Mouse (Mus musculus): Measurements from ENCODE around the gene Mbd3.
"Not testable (repeated sequence)": the region's sequence is repeated elsewhere in the genome, so short reads cannot be mapped to it uniquely, and the experiment has no call there.

The Mbd3 gene

DNA sequence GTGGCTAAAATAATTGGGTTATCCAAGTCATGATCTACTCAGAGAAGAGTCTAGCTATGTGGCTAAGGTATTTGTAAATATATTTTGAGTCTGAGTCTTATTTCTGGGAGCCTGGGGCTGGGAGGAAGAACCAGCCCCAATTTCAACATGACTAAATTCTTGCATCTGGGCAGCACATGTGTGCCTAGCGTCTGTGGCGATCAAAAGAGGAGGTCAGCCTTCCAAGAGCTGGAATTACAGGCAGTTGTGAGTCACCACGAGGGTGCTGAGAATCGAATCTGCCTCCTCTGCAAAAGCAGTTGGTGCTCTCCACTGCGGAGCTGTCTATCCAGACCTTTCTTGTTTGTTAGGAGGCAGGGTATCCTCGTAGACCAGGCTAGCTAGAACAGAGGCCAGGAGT is 33.6 kb downstream of the Mbd3 start:
- no peak for DNase-seq

DNA sequence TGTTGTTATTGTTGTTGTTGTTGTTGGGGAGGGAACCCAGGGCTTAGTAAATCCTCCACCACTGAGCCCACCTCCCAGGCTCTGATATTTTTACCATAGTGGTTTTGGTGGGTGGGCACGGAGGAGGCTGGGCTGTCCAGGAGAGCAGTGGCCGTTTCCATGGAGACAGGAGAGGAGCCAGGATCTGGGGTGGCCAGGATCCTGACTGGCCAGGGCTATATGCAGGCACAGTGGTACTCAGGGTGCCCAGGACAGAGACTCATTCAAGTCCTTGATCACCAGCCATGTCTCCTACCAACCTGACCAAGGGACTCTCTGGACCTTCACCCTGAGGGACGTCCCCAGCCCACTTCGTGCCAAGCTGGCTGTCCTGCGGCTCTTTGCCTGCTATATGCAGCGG is 35.6 kb downstream of the Mbd3 start:
- DNase-seq, result no peak

GRCm38 (mm10) chr10:80357994-80358639 is 41.2 kb downstream of the Mbd3 start:
- peak; percentile 50 for DNase-seq

DNA sequence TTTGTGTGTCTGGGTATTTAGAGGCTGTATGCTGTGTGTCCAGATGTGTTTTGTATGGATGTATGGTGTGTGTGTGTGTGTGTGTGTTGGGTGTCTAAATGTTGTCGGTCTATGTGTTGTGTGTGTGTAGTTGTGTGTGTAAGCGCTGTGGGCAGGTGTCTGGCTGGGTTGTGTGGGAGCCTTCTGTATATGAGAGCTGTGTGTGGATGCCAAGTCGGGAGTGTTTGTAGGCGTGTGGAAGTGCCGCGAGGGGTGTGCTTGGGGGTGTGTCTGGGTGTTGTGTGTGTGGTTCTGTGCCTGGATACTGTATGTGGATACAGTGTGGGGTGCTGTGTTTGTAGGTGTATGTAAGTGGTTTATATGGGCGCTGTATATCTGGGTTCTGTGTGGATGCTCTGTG is 42.0 kb downstream of the Mbd3 start:
- no peak for DNase-seq

DNA sequence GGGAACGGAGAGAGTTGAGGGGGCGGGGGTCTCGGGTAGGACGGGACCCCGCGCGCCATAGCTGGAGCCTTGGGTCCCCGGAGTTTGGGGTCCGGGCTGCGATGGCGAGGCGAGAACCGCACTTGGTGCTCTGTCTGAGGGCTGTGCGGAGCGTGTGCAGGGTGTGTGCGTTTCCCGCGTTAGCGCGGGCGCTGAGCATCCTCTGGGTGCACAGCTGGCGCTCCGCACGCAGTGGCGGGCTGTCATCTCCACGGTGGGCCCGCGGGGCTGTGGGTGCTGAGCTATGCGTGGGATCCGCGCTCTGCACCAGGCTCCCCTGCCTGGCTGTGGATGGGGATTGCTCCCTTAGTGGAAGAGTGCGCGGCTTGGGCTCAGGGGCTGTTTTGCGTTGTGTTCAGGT is 42.6 kb downstream of the Mbd3 start:
- DNase-seq, result no peak

- DNase-seq, result no peak
Measured at GRCm38 (mm10) chr10:80356001-80356682, 43.2 kb downstream of the Mbd3 start, which contains the start of gene Plk5. Gene Plk5 (plus strand): TSS chr10:80356459.

DNA sequence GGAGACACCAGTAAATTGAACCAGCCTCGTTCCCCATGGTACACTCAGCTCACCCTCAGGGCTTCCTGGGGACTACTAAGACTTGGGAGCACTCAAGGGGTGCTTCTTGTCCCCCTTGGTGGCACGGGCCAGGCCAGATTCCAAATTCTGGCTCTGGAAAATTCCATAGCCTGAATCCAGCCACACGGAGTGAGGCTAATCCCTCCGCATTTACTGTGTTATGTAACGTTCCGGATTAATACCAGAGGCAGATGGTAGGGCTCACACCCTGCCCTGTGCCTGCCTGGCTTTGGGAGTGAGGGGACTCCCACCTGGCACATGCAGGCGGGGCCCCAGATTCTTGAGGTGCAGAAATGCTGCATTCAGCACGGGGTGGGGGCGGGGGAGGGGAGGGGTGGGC is 43.9 kb downstream of the Mbd3 start:
- no peak for DNase-seq

DNA sequence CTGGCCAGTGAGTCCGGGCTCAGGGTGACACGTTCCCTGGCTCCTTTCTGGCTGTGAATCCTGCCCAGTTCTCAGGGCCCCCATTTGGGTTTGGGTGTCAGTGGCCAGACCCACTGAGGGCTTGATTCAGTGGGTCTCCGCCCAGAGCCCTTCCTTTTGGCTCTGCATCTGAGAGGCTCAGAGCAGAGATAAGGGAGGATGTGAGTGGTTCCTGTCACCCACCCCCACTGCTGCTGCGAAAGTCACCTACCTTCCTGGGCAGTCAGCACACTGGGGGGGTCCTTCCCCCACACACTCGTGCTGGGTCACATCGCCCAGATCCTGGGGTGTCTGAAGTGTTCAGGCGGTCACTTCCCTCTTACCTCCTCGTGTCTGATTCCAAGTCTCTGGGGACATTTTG is 46.6 kb downstream of the Mbd3 start:
- DNase-seq, result no peak

GRCm38 (mm10) chr10:80351896-80352295 is 47.5 kb downstream of the Mbd3 start:
- DNase-seq, result peak; percentile 70

DNA sequence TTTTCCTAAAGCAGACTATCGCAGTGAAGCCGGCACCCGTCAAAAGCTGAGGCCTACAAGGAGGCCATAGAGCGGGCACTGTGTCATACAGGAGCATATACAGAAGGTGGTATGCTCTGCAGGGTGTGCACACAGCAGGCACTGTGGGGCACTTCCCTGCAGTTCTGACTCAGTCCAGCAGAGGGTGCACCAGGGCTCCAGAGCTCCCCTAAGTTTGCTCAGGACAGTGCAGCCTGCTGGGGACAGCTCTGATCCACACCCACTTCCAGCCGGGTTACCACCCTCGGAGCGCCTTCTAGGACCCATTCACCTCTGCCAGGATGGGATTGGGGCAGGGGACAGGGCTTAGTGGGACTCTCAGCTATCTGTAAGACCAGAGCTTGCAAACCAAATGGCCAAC is 49.1 kb downstream of the Mbd3 start:
- DNase-seq, result peak; percentile 76

DNA sequence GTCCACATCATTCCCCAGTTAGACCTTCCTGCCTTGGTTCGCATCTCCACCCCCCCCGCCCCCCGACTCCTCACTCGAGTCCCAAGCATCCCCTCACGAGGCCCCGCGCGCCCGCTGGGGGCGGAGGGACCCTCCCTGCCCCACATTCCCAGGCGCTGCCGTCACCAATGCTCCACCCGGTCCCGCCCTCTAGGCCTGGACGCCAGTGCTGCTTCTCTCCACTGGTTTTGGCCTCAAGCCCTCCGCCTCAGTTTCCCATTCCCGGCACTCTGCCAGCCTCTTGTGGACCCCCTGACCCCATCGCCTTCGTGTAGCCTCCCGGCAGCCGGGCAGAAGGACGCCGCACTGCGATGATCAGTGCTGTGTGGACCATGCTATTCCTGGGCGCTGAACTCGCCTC is 50.4 kb downstream of the Mbd3 start:
- DNase-seq, result no peak

GRCm38 (mm10) chr10:80348244-80348781 is 51.0 kb downstream of the Mbd3 start, which contains the start of gene Adamtsl5:
Gene Adamtsl5 (minus strand): TSS chr10:80348412.
- no peak for DNase-seq

DNA sequence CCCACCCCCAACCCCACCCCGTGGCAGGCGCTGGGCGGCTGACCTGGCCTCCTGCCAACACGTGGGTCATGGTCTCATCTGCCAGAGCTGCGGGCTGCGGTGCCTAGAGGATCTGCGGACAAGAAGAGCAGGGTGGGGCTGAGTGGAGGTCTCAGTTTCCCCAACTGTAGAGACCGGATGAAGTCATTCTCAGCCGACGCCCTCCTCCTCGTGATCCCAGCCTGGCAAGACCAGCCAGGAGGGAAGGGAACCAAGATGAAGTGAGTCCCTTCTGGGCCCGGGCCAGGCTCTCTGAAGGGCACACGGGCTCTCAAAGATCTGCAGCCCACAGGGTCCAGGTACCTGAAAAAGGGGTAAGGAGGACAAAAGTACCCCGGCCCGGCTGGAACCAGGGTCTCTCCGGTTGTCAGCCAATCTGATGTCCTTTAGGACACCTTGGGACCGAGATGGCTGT is 51.8 kb downstream of the Mbd3 start:
- no peak for DNase-seq

DNA sequence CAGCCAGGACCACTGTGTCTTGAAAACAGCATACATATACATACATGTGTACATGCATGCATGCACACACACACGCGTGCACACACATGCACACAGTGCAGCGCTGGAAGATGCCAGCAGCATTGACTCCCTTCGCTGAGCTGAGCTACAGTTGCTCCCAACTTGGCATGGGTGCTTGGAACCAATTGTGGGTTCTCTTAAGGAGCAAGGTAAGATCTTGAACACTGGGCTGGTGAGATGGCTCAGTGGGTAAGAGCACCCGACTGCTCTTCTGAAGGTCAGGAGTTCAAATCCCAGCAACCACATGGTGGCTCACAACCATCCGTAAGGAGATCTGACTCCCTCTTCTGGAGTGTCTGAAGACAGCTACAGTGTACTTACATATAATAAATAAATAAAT is 53.4 kb downstream of the Mbd3 start:
- not testable (repeated sequence) for DNase-seq

GRCm38 (mm10) chr10:80345122-80345521 is 54.2 kb downstream of the Mbd3 start:
- no peak for DNase-seq

DNA sequence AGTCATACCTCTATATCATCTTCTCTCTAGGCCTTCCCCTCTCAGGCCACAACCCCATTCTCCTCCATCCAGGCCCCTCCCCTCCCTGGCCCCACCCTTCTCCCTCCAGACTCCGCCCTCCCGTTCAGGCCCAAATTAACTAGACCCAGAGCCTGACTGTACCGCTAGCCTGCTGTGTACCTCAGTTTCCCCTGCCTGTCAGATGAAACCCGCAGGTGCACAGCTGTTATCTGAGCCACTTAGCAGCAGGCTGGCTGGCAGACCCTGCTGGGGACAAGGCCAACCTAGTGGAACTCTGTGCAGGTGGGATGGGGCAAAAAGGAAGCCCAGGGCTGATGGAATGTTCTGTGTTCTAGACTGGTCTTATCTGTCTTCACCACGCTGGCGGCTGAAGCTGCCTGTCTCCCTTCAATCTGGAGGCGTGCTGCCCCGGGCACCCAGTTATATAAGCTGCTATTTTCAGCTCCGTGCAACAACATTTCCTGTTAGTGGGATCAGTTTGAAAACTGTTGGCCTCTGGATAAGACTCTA is 55.2 kb downstream of the Mbd3 start:
- no peak for DNase-seq

DNA sequence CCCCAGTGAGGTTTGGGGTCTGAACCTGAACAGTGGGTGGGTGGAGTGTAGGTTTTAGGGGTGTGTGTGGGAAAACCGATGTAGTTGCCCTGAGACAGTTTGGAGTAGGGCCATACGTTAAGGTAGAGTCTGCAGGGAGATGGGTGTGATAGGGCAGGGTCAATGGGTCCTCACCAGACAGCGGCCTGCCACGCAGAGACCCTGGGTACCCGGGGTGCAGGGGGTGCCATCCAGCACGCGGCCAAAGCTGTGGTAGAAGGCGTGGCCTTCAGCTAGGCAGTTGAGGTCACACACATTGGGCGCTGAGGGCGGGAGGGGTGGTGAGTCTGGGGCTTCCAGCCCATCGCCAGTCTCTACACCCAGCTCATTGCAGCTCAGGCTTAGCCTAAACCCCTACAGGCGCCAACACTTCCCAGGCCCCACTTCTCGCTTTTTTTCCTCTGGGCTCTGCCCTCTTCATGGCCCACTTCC is 55.9 kb downstream of the Mbd3 start:
- no peak for DNase-seq

GRCm38 (mm10) chr10:80342749-80343424 is 56.5 kb downstream of the Mbd3 start:
- no peak for DNase-seq
